Mouse (Mus musculus): ENCODE data around the gene Ankrd63. TPM values are rescaled to one million over a fixed set of nuclear protein-coding genes. Genes with fewer than 3 reads are reported as not detected.
A peak's percentile ranks its signal among the peaks of the same experiment; 100 is the strongest.

Ankrd63 gene
- under 1 TPM; 0.20 to 0.59 TPM for total RNA-seq (2021)
- long read RNA-seq, experiment 1: 0 reads
- long read RNA-seq, experiment 2: 0 reads

DNA sequence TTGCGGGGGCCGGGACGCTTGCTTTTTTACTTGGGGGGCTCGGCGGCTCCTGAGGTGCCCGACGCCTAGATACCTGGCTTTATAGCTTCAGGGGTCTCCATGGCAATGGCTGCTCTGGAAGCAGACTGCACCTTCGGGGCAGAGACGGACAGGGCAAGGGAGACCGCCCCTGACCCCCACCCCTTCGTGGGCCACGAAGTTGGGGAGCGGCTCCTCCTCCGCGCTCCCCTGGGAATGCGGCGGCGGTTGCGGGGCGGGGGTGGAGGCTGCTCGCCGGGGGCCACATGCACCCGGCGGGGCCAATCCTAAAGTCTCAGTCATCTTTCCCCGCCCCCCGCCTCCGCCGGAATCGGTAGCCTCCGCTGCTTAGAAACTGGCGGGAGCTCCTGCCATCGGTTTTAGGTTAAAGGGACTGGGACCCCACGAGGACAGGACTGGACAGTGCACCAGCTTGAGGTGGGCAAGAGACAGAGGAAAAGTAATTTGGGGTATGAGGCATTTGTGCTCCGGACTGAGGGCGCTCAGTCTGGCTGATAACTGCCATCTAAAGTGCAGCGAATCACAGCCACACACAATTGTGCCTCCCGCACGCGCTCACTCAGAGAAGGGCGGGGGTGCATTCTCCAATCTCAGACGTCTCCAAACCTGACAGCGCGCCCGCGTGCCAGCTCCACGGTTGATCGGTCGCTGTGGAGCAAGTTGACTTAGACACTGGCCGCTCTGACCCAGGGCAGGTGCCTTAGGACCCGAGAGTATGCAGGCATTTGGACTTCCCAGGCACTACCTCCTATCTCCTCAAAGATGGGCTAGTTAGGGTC lies at the start of gene Ankrd63:
TSS of gene Ankrd63 (minus strand) at position 51 of the 818 bp plus-strand sequence.
- no peak for DNase-seq (ENCODE audit: low spot score in 2 of 2)

DNA sequence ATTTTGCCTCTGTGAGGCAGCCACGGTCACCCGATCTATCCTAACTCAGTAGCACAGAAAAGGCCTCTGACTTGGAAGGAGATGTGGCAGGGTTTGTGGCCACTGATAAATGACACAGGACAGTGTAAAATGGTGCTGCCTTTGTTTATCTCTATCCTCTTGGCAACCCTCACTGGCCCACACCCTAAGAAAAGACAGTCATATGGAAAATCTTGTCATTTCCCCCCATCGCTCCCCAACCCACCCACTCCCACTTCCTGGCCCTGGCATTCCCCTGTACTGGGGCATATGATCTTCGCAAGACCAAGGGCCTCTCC lies 49.0 kb upstream of the Ankrd63 start:
- DNase-seq (ENCODE audit: low spot score in 2 of 2): no peak

DNA sequence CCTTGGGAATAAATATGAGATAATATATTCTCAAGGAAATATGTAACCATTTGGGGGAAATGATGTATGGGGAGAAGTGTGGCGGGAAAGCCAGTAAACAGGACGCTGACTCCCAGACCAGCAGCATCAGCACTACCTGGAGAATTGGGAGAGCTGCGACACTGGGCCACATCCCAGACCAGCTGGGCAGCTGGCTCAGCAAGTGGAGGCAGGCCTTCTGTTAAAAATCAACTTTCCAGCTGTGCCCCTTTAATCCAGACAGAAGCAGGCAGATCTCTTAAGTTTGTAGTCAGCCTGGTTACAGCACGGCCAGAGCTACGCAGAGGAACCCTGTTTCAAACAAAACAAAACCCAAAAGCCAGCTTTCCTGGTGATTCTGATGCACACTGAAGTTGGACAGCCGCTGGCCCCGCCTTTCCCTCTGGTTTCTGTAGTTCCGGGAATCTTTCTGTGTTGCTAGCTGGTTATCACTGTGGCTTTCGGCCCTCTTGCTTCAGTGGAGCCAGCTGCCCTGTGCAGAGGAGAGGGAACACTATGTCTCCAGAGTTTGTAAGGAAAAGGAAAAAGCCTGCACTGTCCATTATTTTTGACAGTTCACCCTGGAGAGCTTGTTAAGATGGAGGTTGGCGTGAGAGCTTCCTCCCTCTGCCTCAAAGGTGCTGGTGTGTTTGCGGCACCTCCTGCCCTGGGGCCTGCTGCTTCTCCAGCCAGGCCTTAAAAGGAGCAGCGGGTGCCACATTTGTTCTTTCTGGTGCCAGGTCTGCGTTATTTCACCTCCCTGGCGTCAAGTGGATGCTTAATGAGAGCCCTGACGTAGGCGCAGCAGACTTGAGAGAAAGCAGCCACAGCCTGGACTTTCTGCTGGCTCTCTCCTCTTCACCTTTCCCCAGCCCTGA lies 48.4 kb upstream of the Ankrd63 start:
- no peak for DNase-seq (ENCODE audit: low spot score in 2 of 2)

DNA sequence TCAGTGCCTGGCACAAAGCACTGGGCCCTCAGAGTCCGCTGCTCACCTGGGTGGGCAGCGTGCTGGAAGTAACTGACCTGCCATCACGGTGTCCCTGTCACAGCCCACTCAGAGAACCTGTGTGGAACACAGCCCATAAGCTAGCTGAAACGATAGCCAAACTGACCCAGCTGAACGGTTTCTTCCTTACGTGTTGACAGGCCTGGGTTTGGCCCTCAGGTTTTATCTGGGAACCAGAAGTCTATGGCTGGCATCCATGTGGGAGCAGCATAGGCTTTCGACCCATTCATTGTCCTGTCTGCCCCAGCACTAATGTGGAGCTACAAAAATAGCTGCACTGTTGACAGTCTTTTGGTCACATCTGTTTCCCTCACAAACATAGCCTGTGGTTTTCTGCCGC lies 46.7 kb upstream of the Ankrd63 start:
- no peak for DNase-seq (ENCODE audit: low spot score in 2 of 2)

DNA sequence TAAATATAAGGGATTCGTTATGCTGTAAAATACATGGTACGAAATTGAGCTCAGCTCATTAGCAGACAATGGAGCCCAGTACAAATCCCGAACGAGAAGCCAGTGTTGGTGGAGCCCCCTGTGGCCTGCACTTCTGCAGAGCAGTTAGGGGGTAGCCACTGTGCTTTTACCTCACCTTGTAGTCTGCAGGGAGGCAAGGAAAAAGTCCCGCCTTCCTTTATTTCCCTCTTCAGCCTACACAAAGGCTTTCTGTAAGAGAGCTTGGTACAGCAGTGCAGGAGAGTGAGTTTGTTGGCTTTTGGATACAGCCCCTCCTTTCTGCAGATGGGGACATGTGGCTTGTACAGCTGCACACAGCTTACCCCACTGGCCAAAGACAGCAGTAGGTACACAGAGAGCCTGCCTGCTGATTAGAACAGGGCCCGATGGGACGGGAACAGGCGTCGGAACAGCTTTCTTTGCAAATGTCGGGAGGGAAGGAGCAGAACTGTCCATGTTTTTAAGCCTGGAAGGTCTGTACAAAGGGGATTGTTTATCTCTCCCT lies 45.6 kb upstream of the Ankrd63 start:
- DNase-seq (ENCODE audit: low spot score in 2 of 2): no peak

DNA sequence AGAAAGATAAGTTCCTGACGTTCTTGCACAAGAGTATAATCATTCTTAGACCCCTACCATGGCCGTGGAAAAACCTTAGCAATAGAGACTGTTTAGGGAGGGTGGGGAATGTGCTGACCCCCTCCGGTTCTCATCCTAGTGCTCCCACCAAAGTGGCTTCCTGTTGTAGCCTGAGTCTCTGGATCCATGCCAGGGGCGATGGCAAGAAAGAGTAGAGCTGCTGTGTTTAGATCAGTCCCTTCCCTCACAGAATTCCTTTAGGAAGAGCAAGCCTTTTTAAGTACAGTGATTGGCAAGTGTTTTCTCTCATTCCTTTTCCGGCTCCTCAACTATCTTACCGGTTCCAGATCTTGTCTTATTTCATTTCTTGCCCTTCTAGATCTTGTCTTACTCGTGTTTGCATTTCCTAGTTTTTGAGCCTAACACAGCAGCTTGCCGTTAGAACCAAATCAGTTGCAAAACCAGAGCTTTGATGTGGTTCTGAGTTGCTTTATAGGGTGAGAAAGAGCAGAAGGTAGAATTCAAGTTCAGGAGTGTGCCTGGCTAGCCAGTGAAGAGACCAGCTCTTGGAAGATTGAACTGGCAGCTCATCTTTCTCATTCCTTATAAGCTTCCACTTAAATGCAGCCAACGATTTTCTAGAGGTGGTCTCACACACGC lies 43.7 kb upstream of the Ankrd63 start:
- DNase-seq (ENCODE audit: low spot score in 2 of 2): no peak

DNA sequence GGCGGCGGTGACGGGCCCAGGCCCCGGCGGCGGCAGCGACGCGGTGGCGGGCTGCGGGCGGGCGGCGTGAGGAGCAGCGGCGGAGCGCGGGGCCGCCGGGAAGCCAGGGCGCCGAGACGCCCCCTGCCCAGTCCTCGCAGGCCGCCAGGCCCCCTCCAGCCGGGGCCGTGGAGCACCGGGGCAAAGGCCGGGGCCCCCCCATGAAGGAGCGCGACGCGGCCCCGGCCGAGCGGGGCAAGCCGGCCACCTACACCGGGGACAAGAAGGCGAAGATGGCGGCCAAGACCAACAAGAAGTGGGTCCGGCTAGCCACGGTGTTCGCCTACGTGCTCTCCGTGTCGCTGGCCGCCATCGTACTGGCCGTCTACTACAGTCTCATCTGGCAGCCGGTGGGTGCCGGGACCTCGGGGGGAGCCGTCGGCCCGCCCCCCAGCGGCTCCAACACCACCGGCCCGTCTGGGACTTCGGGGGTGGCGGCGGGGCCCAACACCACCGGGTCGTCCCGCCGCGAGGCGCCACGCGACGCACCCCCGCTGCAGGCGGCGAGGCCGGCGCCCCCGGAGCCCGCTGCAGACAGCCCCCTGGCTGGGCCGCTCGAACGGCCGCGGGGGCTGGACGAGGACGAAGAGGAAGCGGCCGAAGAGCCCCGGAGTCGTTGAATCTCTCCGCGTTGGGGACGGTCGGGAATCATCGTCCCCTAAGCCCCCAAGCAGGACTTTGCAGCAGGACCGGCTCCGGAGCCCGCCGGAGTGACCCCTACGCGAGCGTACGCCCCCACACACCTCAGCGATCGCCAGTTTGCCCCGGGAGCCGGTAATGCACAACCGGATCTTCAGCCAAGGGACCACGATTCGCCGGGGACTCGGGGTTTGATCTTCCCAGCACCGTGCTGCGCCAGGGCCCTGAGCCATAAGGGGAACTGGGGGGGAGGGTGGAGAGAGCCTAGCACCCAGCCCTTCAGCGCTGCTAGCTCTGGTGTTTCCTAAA lies 42.4 kb upstream of the Ankrd63 start:
- no peak for DNase-seq (ENCODE audit: low spot score in 2 of 2)

DNA sequence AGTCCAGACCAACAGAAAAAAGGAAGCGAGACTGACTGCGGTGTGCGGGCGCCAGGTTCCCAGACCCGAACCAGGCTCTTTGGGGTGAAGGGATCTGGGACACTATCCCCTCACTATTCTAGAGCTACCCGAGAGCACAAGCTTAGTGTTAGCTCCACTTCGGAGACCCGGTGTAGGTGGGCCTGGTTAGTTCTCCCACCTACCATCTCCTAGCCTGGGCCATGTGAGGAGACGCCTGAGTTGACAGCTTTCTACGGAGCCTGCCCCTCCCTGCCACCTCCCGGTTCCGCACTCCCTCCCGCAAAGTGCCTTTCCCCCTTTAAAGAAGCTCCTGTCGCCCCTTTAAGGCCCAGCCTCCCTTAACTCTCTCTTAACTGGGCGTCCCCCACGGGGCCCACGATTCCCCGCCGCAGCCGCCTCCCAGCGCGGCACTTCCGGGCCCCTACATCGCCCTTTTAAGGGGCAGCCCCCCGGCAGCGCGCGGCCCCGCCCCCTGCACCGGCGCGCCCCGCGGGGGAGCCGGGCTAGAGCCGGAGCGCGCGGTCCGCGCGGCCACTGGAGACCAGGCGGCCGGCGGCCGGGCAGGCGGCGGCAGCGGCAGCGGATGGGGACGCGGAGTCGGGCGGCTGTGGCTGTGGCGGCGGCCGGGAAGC lies 41.6 kb upstream of the Ankrd63 start, which contains the start of gene Inafm2:
TSS of gene Inafm2 (plus strand) at position 527 of the 653 bp plus-strand sequence.
- DNase-seq (ENCODE audit: low spot score in 2 of 2): peak; percentile 77 to 87

DNA sequence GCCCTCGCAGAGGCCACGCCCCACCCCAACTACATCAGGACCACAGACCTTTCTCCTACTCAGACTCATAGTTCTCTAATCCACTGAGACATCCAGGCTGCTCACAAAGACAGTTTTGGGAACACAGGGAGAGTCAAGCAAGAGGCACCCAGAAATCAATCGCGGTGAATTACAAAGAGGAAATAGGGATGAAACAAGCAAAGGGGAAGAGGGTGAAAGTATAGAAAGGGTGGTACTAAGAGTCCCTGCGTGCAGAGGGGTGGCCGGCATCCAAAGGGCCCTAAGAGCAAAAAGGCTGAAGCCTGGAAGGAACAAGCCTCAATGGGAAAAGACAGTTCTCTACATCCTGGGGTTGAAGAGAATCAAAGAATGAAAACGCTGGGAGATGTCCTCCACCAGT lies 40.9 kb upstream of the Ankrd63 start:
- no peak for DNase-seq (ENCODE audit: low spot score in 2 of 2)

DNA sequence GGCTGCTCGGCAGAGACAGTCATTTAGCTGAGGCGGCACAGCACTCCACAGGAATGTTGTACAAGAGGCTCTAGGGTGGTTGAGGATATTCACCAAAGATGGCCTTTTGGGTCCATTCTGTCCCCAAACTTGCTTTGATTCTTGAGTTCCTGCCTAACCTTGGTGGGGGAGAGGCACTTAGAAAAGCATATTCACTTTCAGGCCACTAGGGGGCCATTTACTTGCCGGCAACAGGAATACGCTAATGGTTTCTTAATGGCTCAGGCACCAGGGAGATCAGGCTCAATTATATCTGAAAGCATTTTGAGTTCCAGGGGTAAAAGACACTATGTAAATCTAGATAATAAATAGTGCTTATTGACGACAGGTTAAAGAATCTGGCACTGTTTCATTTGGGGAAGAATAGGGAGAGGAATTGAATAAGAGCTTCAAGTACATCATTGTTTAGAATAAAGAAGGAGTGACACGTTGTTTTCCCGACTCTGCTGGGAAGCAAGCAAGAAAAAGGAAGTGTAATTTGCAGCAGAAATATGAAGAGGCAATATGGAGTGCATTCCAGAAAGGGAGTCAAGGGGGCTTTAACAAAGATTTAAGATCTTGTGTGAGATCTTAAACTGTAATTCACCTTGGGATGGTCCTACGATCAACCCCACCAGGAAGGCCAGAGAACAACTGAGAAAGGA lies 39.6 kb upstream of the Ankrd63 start:
- DNase-seq (ENCODE audit: low spot score in 2 of 2): no peak

DNA sequence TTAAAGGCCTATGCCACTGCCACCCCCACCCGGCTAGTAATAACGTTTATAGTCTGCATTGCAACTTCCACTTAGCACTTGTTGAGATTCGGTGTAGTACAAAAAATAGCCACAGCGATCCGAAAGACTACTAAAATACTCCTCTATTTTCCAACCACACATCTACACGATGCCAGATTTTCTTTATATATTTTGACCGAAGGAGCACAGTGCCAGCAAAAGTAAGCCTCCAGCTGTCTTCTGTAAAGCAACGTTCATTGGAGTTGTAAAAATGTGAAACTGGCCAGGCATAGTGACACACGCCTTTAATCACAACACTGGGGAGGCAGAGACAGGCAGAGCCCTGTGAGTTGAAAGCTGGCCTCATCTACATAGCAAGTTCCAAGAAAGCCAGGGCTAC lies 37.4 kb upstream of the Ankrd63 start:
- DNase-seq (ENCODE audit: low spot score in 2 of 2): no peak

DNA sequence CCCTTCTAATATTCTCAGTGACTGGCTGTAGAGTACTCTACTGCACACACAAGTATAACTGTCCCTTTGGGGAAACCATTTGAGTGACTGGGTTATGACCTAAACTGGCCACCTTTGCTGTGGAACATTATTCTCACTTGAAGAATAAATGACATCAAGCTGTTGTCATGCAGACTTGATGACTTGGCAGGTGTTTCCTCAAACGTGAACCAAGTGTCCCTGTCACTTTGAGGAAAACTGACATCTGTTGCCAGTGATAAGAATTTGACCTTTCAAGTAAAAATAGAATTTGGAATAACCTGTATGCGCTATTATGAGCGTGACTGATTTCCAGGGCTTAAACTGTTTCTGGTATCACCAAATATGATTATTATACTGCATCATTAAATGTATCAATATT lies 36.6 kb upstream of the Ankrd63 start:
- no peak for DNase-seq (ENCODE audit: low spot score in 2 of 2)

DNA sequence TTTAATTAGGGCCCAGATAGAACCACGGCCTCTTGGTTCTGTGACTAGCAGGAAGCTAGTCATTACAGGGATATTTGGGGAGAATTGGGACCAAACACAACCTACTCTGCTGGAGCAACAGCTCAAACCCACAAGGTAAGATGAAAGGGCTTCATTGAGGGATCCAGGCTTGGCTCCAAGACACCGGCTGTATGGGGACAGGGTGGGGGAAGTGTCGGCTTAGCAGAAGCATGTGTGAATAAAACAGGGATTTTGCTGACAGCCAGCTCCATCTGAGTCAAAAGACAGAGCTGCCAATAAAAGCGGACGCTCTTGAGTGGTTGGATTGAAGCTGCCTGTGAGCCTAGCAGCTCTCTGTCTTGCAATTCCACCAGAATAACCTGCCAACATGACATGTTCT lies 29.6 kb upstream of the Ankrd63 start:
- DNase-seq (ENCODE audit: low spot score in 2 of 2): no peak

DNA sequence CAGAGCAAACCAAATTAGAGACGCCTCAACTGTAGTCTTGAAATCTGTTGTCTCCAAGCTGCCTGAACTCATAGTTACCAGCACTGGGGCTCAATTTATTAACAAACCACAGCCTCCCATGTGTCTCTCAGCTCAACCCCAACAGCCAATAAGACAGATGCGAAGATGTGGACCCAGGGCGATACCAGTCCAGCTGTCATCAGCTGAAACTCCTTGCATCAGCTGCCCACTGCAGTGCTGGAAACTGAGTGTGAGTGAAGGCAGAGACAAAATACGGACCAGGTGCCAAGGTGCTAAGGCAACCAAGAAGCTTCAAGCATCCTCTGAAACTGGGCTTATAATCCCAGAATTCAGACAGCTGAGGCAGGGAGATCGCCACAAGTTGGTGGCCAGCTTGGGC lies 28.2 kb upstream of the Ankrd63 start:
- no peak for DNase-seq (ENCODE audit: low spot score in 2 of 2)

DNA sequence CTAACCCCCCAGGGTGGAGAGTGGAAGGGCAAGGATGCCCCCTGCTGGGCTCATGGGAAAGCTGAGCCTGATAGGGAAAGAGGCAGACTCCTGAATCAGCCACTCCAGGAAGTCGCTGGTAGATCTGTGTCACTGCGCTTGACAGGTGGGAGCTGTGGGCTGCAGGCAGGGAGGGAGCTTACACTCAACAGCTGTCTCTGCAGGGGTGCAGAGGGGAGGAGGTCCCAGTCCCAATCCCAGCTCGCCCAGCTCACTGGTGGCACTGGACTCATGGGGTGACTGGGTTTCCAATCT lies 26.8 kb upstream of the Ankrd63 start:
- DNase-seq (ENCODE audit: low spot score in 2 of 2): peak; percentile 70 to 71

DNA sequence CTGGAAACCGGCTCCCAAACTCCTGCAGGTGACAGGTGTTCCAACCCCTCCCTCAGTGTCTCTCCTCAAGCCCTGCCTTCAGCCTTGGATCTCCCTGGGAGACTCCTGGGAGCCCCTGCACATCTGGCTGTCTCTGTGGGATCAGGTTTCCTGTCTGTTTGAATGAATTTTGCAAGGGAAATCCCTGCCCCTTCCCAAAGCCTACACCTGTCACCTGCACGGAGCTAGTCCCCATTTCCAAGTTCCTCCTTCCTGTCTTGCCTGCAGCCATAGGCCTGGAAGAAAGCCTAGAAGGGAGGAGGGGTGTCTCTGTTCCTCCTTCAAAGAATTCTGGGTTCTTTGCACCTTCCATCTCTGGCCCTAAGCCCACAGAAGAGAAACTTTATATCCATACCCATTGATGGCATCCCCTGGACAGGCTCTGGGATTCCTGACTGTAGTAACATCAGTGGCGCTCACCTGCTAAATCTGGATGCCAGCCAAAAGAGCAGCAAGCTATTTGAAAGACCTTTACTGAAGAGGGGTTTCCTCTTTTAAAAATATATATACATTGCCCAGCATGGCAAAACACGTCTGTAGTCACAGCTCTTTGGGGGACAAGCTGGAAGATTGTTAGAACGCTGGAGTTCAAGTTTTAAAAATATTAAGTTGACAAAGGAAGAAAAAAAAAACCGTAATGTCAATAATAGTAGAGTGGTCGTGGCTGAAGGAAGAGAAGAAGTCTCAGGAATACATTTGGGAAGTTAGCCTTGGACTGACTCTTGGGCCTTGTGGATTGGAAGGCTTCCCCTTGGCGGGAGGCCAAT lies 26.3 kb upstream of the Ankrd63 start:
- DNase-seq (ENCODE audit: low spot score in 2 of 2): no peak

DNA sequence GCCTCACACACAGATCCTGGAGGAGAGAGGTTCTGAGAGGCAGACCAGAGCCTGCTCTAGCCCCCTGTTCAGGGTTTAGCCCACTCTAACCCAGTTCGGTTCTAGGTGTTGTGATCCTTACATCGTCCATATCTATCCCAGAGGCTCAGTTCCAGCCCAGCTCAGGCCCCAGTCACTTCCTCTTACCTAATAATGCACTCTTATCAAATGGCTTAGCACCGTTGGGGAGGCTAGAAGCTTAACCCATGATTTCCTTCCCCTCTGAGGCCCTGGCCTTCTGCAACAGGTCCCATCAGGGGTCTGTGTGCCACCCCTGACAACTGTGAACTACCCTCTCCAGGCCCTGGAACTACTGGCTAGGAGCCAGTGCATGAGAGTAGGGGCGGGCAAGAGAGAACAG lies 25.4 kb upstream of the Ankrd63 start:
- DNase-seq (ENCODE audit: low spot score in 2 of 2): no peak

DNA sequence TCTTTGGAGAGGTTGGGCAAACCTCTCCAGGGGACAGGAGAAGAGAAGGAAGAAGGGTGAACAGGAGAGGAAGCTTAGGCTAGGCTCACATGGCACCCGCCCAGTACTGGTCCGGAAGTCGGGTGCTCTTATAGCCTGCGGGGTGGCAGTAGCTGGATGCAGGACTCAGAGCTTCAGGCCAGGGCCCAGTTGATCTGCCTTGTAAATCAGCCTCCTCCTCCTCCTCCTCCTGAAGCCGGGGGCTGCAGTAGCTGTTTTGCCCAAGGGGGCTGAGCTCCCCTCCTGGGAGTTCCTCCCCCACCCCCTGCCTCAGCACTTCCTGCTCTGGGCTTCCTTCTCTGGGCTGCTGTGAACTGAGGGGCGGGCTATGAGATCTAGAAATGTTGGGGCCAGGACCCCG lies 24.6 kb upstream of the Ankrd63 start, which contains the start of gene Plcb2:
TSS of gene Plcb2 (minus strand) at position 102 of the 400 bp plus-strand sequence.
- DNase-seq (ENCODE audit: low spot score in 2 of 2): no peak

Measured in adrenal gland, postnatal 4 days (tissue).